Mouse (Mus musculus) mouse embryonic stem cell (cell line): Measurements from ENCODE around the gene Serpinb12.
"Not testable (repeated sequence)": the region's sequence is repeated elsewhere in the genome, so short reads cannot be mapped to it uniquely, and the experiment has no call there.

Experiments used
- in situ Hi-C, 2 experiments: fragments of 300-500 bp; cut with MboI; formaldehyde crosslinking; loops; 1 replicate in 1 of 2; 3 replicates in 1 of 2; pipeline ENCODE4 v1.14.3; 2019 to 2020; ENCODE audit warnings: low sequenced_read_pairs in 2 of 2, low pct_unique_long_range_greater_than_20kb in 1 of 2, mixed read lengths in 1 of 2; ENCODE audit not compliant: unreplicated experiment in 1 of 2

Gene Serpinb12

DNA sequence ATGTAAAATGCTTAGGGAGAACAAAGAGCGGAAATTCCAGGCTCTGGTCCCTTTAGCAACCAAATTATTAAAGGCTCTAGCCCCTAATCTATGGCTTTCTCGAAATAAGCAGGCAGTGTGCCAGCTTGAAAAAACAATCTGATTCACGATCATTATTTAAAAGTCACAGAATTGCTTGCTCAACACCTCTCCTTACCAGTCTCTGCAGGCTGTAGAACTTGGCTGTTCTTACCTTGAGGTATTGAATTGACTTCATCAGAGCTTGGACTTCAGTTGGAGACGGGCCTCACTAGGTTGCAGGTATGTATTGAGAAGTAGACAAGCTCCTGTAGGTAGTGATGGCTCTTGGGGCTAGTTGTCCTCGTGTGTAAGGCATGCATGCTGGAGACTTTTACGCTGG, at the start of gene Serpinb12:
Gene Serpinb12, plus strand, starts transcription at position 185 of the 400 bp plus-strand sequence.
- in situ Hi-C loops, result no loop called here

DNA sequence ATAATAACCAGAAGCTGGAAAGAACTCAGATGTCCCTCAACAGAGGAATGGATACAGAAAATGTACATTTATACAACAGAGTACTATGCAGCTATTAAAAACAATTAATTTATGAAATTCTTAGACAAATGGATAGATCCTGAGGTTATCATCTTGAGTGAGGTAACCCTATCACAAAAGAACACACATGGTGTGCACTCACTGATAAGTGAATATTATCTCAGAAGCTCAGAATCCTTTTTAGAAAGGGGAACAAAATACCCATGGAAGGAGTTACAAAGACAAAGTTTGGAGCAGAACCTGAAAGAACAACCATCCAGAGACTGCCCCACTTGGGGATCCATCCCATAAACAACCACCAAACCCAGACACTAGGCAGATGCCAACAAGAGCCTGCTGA, 39.1 kb upstream of the Serpinb12 start:
- in situ Hi-C loops, result not testable (repeated sequence)

GRCm38 (mm10) chr1:106901406-106901805, 32.8 kb upstream of the Serpinb12 start:
- in situ Hi-C loops, result no loop called here

- in situ Hi-C loops, result no loop called here
Observed at GRCm38 (mm10) chr1:106931954-106932353, 2.3 kb upstream of the Serpinb12 start.

DNA sequence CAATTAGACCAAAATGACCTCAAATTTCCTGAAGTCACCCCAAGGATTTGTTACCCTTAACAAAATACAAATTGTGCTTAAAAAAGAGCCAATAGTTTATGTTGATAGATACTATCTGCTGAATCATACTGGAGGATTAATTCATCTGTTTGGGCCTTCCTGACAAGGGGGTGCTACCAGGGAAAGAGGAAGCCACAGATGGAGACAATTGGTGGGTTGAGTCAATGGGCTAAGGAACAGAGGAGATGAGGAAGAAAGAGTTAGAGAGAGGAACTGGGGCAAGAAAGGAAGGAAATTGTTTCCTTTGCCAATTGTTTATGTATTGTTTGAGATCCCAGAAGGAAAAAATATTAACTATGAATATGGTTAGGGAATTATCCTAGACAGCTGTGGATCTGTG, 591 bp upstream of the Serpinb12 start:
- in situ Hi-C loops, result no loop called here

GRCm38 (mm10) chr1:106947217-106947616, 13.0 kb downstream of the Serpinb12 start:
- in situ Hi-C loops, result no loop called here

DNA sequence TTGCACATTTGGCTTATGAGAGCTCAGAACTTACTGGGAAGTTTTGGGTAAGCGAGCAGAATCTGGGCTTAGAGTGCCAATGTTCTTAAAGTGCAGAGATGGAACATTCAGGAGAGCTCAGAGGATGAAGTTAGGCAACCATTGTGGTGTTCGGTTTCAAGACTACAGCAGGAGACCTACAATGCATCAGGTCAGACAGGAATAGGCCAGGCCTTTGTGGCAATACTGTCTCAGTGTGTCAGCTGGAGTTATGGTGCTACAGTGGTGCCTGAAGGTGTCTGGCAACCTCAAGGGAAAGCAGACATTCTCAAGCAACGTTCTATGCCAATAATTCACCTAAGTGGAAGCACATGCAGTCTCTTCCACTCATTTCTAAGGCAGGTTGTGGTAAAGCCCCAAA, 25.7 kb downstream of the Serpinb12 start:
- in situ Hi-C loops, result no loop called here

- in situ Hi-C loops, result no loop called here
Observed at GRCm38 (mm10) chr1:106961023-106961422, 26.8 kb downstream of the Serpinb12 start.

DNA sequence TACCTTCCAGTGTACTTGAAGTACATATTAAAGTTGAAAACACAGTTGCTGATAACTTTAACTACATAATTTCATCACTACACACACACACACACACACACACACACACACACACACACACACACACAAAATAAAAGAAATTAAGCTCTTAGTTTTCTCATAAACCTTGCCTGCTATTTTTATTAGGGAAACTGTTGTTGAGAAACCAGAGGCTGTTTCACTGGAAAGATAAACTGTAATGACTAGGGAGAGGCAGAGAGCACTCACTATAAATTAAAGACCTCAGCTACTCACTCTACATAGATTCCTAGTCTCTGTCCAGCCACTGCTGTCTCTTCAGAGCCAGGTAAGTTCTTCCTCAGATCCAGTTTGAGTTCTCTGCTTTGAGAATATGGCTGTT, 46.4 kb downstream of the Serpinb12 start, which contains the start of gene Serpinb13:
Gene Serpinb13, plus strand, starts transcription at position 301 of the 400 bp plus-strand sequence.
- in situ Hi-C loops, result no loop called here

GRCm38 (mm10) chr1:106983092-106983491, 48.8 kb downstream of the Serpinb12 start:
- in situ Hi-C loops, result no loop called here

- in situ Hi-C loops, result no loop called here
Observed at GRCm38 (mm10) chr1:106983865-106984264, 49.6 kb downstream of the Serpinb12 start.

DNA sequence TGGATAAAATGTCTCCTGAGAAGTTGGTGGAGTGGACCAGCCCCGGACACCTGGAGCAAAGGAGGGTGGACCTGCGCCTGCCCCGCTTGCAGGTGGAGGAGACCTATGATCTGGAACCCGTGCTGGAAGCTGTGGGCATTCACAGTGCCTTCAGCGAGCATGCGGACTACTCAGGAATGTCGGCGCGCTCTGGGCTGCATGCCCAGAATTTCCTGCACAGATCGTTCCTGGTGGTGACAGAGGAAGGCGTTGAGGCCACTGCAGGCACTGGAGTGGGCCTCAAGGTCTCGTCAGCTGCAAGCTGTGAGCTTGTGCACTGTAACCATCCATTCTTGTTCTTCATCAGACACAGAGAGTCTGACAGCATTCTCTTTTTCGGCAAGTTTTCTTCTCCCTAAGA, 66.2 kb downstream of the Serpinb12 start:
- in situ Hi-C loops, result loop anchor here in 1 of 2 experiments (25.0 kb wide), 2 partner anchors 362 to 487 kb away; partner anchors contain the start of gene Serpinb11

DNA sequence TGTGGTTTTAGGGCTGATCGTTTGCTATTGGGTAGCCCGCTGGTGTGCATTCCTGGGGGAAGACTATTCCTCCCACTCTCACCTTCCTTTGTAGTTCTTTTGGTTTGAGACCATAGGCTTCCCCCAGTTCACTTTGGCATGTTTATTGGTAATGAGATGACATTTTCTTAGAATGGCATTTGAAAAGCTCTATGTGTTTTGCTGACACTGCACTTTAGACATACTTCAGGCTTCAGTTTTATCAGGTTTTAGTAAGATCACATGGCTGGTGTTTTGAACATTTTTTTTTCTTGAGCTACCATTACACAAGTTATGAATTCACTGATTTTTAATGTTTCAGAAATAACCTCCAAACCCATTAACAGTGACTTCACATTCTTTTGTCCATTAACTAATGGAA, 67.5 kb downstream of the Serpinb12 start:
- in situ Hi-C loops, result loop anchor here in 1 of 2 experiments (25.0 kb wide), 2 partner anchors 361 to 486 kb away; partner anchors contain the start of gene Serpinb11

DNA sequence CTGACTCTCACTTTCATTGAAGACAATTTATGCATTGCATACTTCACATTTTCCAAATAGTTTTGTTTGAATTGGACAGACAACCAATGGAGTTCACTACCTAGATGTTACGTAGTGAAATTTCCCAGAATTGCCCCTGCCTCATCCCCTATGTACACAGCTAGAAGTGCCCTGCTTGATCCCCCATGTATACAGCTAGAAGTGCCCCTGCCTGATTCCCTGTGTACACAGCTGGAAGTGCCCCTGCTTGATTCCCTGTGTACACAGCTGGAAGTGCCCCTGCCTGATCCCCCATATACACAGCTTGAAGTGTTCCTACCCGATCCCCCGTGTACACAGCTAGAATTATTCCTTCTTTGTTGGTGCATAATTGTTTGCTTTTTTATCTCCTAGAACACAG, 72.1 kb downstream of the Serpinb12 start:
- in situ Hi-C loops, result loop anchor here in 1 of 2 experiments (25.0 kb wide), 2 partner anchors 356 to 481 kb away; partner anchors contain the start of gene Serpinb11
